Mouse (Mus musculus) lung, postnatal 0 days (tissue): ENCODE measurements at regions not wholly inside any gene's neighbourhood (a gene's known extent, or its start where the extent isn't known, plus 50 kb on each side); places are given as distances from the start of the nearest gene placed in this dataset.

Experiments
- CTCF ChIP-seq: IDR thresholded peaks from 2 replicates; pipeline ENCODE4 v1.5.1; 2016; ENCODE audit warnings: antibody characterized with exemption, mild to moderate bottlenecking
- EP300 ChIP-seq: IDR thresholded peaks from 2 replicates; pipeline ENCODE4 v1.6.1; 2016; ENCODE audit warnings: antibody characterized with exemption, mild to moderate bottlenecking, control low read depth

GRCm38 (mm10) chr5:39212550-39212949 is 335.9 kb upstream of the Clnk start:
- TF ChIP-seq CTCF (no peak), EP300 (no peak)
